Mouse (Mus musculus) heart, embryonic 14.5 days (tissue): ENCODE data around the gene Spin2g. TPM values are rescaled to one million over a fixed set of nuclear protein-coding genes. Genes with fewer than 3 reads are reported as not detected.
"Not testable (repeated sequence)": the region's sequence is repeated elsewhere in the genome, so short reads cannot be mapped to it uniquely, and the experiment has no call there.

Experiments used
- ATAC-seq: fragments of 200-750 bp; cut with Nextera tagmentation; 2 replicates; pipeline ENCODE4 v1.8.0; 2017; ENCODE audit warnings: low read depth, moderate TSS enrichment; ENCODE audit not compliant: insufficient number of reproducible peaks, insufficient read depth, low FRiP score
- H3K27ac ChIP-seq, 2 experiments: fragments of 200-500 bp in 1 of 2; fragments of 300-500 bp in 1 of 2; sonication (generic) in 1 of 2; replicated peaks in 1 of 2; 2 replicates each; pipeline ENCODE4 v1.5.1; 2012 to 2014; ENCODE audit warnings: low read depth in 2 of 2, low read length in 2 of 2, control low read depth in 1 of 2, mild to moderate bottlenecking in 1 of 2, mixed read lengths in 1 of 2; ENCODE audit not compliant: control insufficient read depth in 1 of 2, insufficient read depth in 1 of 2
- H3K27me3 ChIP-seq: fragments of 300-500 bp; sonication (generic); 2 replicates; pipeline ENCODE4 v1.6.1; 2014; ENCODE audit warnings: mild to moderate bottlenecking, low read length, control low read depth; ENCODE audit not compliant: control insufficient read depth, insufficient read depth
- H3K36me3 ChIP-seq: fragments of 300-500 bp; sonication (generic); 2 replicates; pipeline ENCODE4 v1.6.1; 2014; ENCODE audit warnings: mild to moderate bottlenecking, control low read depth, low read length, mixed read lengths; ENCODE audit not compliant: control insufficient read depth, insufficient read depth
- H3K4me1 ChIP-seq, 2 experiments: fragments of 200-500 bp in 1 of 2; fragments of 300-500 bp in 1 of 2; sonication (generic) in 1 of 2; 2 replicates each; pipeline ENCODE4 v1.6.1; 2012 to 2014; ENCODE audit warnings: low read length in 2 of 2, control low read depth in 1 of 2, mixed read lengths in 1 of 2; ENCODE audit not compliant: control insufficient read depth in 2 of 2, insufficient read depth in 2 of 2
- H3K4me2 ChIP-seq: fragments of 300-500 bp; sonication (generic); 2 replicates; pipeline ENCODE4 v1.6.1; 2014; ENCODE audit warnings: mild to moderate bottlenecking, low read length
- H3K4me3 ChIP-seq, 2 experiments: fragments of 200-500 bp in 1 of 2; fragments of 300-500 bp in 1 of 2; sonication (generic) in 1 of 2; 2 replicates each; pipeline ENCODE4 v1.5.1; 2012 to 2014; ENCODE audit warnings: low read length in 2 of 2, mild to moderate bottlenecking in 2 of 2, control low read depth in 1 of 2, low read depth in 1 of 2, moderate library complexity in 1 of 2; ENCODE audit not compliant: control insufficient read depth in 1 of 2, insufficient read depth in 1 of 2
- H3K9ac ChIP-seq: fragments of 300-500 bp; sonication (generic); 2 replicates; pipeline ENCODE4 v1.6.1; 2014; ENCODE audit warnings: mild to moderate bottlenecking, low read length
- H3K9me3 ChIP-seq: fragments of 300-500 bp; sonication (generic); 2 replicates; pipeline ENCODE4 v1.6.1; 2016; ENCODE audit warnings: low read length, control low read depth; ENCODE audit not compliant: control insufficient read depth
- WGBS: fragments of 180-500 bp; shearing (Covaris S2); extraction: QIAGEN DNeasy Blood & Tissue Kit; methylation state at CpG from one replicate; pipeline ENCODE4 v1.1.7; 2014; 5-methylcytosine and 5-hydroxymethylcytosine counted together
- polyA plus RNA-seq: library from polyadenylated mRNA; unstranded; fragments of >200 nt; fragmentation: Nextera tagmentation; extraction: Ambion mirVana; gene quantifications from 2 replicates; pipeline ENCODE4 v1.2.1, GENCODE M21; 2014

Spin2g gene
- polyA plus RNA-seq, result not detected in 2 replicates

DNA sequence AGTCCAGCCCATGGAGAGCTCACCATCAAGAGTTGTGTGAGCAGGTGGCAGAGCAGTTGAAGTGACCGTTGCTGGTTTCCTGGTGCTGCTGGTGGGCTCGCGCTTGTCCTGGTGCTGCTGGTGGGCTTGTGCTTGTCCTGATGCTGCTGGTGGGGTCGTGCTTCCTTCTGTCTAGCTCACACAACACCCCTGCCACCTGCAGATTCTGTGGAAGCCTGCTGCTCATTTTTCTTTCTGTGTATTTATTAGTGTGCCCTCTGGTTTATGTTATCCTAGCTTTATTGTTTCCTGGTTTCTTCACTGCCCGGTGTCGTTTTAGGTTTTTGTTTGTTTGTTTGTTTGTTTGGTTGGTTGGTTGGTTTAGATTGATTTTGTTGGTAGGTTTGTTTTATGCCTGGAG, at the start of gene Spin2g:
Gene Spin2g, minus strand, starts transcription at position 101 of the 400 bp plus-strand sequence.
- H3K9ac ChIP-seq, H3K27ac ChIP-seq: not testable (repeated sequence)
- WGBS, result 73% methylated on average over 6 of the region's 6 CpGs

More for the DNA sequence above, at the start of gene Spin2g:
- not testable (repeated sequence) for H3K4me3 ChIP-seq, H3K4me2 ChIP-seq, H3K36me3 ChIP-seq, H3K4me1 ChIP-seq, H3K27me3 ChIP-seq, ATAC-seq, H3K9me3 ChIP-seq

Other genes starting within 250 kb of the Spin2g start
- gene Btbd35f9, start 77.2 kb downstream of the Spin2g start, polyA plus RNA-seq, result not detected in 2 replicates
- not detected in 2 replicates for gene Btbd35f8, start 211.8 kb upstream of the Spin2g start, polyA plus RNA-seq